15 mouse cellular contexts compared by ENCODE assay signal in genomic region chr10:71960422-71961089, GRCm38 (mm10).
DNase-seq lines count a peak whose midpoint lies in the region; ATAC-seq lines count a peak whose summit lies in the region.
"Had no signal": no experiment of that assay in that cellular context is flagged by ENCODE, and none has a peak within 500 bp of the region (broad histone marks: within the 10 kb centered on the region; RNA-seq: fewer than 3 reads in every experiment).

No protein-coding gene starts in this region.

- peak overlapping the region; percentile 7 for H3K27ac ChIP-seq in midbrain, embryonic 15.5 days
- H3K27ac ChIP-seq in limb, embryonic 10.5 days = no peak overlapping the region
- H3K27ac ChIP-seq: stomach, embryonic 15.5 days had no signal

- 0 out of 2 replicates have a peak, but pooled peaks have one; percentile 49 for ATAC-seq in cerebellum, adult (ENCODE audit: insufficient number of reproducible peaks, low FRiP score, low TSS enrichment)
- ATAC-seq in midbrain, embryonic 15.5 days (replicated peaks) = no peak

- H3K4me2 ChIP-seq in midbrain, embryonic 15.5 days = no peak overlapping the region
- H3K4me2 ChIP-seq: stomach, embryonic 15.5 days had no signal

- H3K9ac ChIP-seq in midbrain, embryonic 15.5 days = no peak overlapping the region
- H3K9ac ChIP-seq: stomach, embryonic 15.5 days had no signal

- peaks cover 3% of the 10 kb centered on the region; the same call in 1 of the 2 replicates for H3K4me1 ChIP-seq in midbrain, embryonic 15.5 days
- H3K4me1 ChIP-seq in limb, embryonic 10.5 days = no peaks in the 10 kb centered on the region
- H3K4me1 ChIP-seq: stomach, embryonic 15.5 days had no signal

- DNase-seq in cerebellum, adult 11 months = no peak
- DNase-seq in lung, postnatal 10 days = peak; percentile 2
- DNase-seq in lung, adult 18-20 months = no peak
- peak; percentile 2 for DNase-seq in cerebellum, adult 8-10 months
- no peak for DNase-seq in limb, embryonic 10.5 days (ENCODE audit: low spot score)
- DNase-seq in thymus, adult 18-20 months = no peak
- DNase-seq: adrenal gland, postnatal 25 days; heart, postnatal 36 days; kidney, adult 11 months; kidney, postnatal 4 days; thymus, postnatal 4 days had no signal

- H3K36me3 ChIP-seq in midbrain, embryonic 15.5 days (replicated peaks) = no peaks in the 10 kb centered on the region
- H3K36me3 ChIP-seq in limb, embryonic 10.5 days = no peaks in the 10 kb centered on the region
- H3K36me3 ChIP-seq: stomach, embryonic 15.5 days had no signal

- H3K4me3 ChIP-seq in midbrain, embryonic 15.5 days = no peak overlapping the region
- no peak overlapping the region for H3K4me3 ChIP-seq in limb, embryonic 10.5 days
- H3K4me3 ChIP-seq: myocyte; stomach, embryonic 15.5 days had no signal

- WGBS in midbrain, embryonic 15.5 days = 67% methylated on average over 4 of the region's 4 CpGs
- 83% methylated on average over 4 of the region's 4 CpGs for WGBS in limb, embryonic 10.5 days

- no peaks in the 10 kb centered on the region for H3K27me3 ChIP-seq in midbrain, embryonic 15.5 days (replicated peaks)
- H3K27me3 ChIP-seq in limb, embryonic 10.5 days (ENCODE audit: low read depth, poor library complexity, severe bottlenecking) = no peaks in the 10 kb centered on the region
- H3K27me3 ChIP-seq: stomach, embryonic 15.5 days had no signal

- no peaks in the 10 kb centered on the region for H3K9me3 ChIP-seq in midbrain, embryonic 15.5 days
- no peaks in the 10 kb centered on the region for H3K9me3 ChIP-seq in limb, embryonic 10.5 days (replicated peaks)
- H3K9me3 ChIP-seq: stomach, embryonic 15.5 days had no signal

Comparison
In these comparisons a context has a peak if more than half of its experiments do, and no peak if none do; other contexts are left out.
1. DNase-seq: peak in lung, postnatal 10 days (single experiment) and cerebellum, adult 8-10 months (single experiment); none in cerebellum, adult 11 months (single experiment), lung, adult 18-20 months (0 of 2), limb, embryonic 10.5 days (single experiment) and thymus, adult 18-20 months (0 of 2).